Mouse (Mus musculus): ENCODE measurements at regions not wholly inside any gene's neighbourhood (a gene's known extent, or its start where the extent isn't known, plus 50 kb on each side); places are given as distances from the start of the nearest gene placed in this dataset.
A peak's percentile ranks its signal among the peaks of the same experiment; 100 is the strongest.
"Not testable (repeated sequence)": the region's sequence is repeated elsewhere in the genome, so short reads cannot be mapped to it uniquely, and the experiment has no call there.

- DNase-seq (ENCODE audit: low spot score) = no peak
These were observed 169.2 kb upstream of the Hddc2 start for GRCm38 (mm10) chr10:31143856-31144488.

- DNase-seq (ENCODE audit: low spot score) = no peak
These were observed 168.7 kb upstream of the Hddc2 start for GRCm38 (mm10) chr10:31144489-31144872.

- DNase-seq (ENCODE audit: low spot score) = peak; percentile 12
These were observed 140.0 kb upstream of the Hddc2 start for GRCm38 (mm10) chr10:31173169-31173686.

GRCm38 (mm10) chr10:31189577-31189976, 123.6 kb upstream of the Hddc2 start:
- DNase-seq (ENCODE audit: low spot score) = no peak

GRCm38 (mm10) chr10:31212164-31212563, 101.0 kb upstream of the Hddc2 start:
- not testable (repeated sequence) for DNase-seq (ENCODE audit: low spot score)

GRCm38 (mm10) chr10:31212778-31213454, 100.3 kb upstream of the Hddc2 start:
- DNase-seq (ENCODE audit: low spot score) = no peak

- DNase-seq (ENCODE audit: low spot score) = no peak
These were observed 91.3 kb upstream of the Hddc2 start for GRCm38 (mm10) chr10:31221902-31222301.

GRCm38 (mm10) chr10:31229078-31229477, 84.1 kb upstream of the Hddc2 start:
- no peak for DNase-seq (ENCODE audit: low spot score)

- no peak for DNase-seq (ENCODE audit: low spot score)
These were observed 70.7 kb upstream of the Hddc2 start for GRCm38 (mm10) chr10:31242442-31242966.

- DNase-seq (ENCODE audit: low spot score) = no peak
These were observed 60.4 kb upstream of the Hddc2 start for GRCm38 (mm10) chr10:31252584-31253381.

GRCm38 (mm10) chr10:31256934-31257333, 56.2 kb upstream of the Hddc2 start:
- no peak for DNase-seq (ENCODE audit: low spot score)

GRCm38 (mm10) chr10:31257611-31258010, 55.6 kb upstream of the Hddc2 start:
- DNase-seq (ENCODE audit: low spot score) = no peak

GRCm38 (mm10) chr10:31260914-31261313, 52.3 kb upstream of the Hddc2 start:
- no peak for DNase-seq (ENCODE audit: low spot score)
